Mouse (Mus musculus) cerebellum, adult 2 months (tissue): Measurements from ENCODE around the gene Cdkn2b. TPM values are rescaled to one million over a fixed set of nuclear protein-coding genes. Genes with fewer than 3 reads are reported as not detected.

Experiments
- DNase-seq, 2 experiments: peaks; one replicate each; pipeline ENCODE4 v3.0.0; 2021
- H3K27ac ChIP-seq: fragments of 200-500 bp; 2 replicates; pipeline ENCODE4 v1.5.1; 2012; ENCODE audit warnings: low read length, control low read depth, inconsistent platforms; ENCODE audit not compliant: insufficient read depth
- H3K27me3 ChIP-seq: fragments of 200-500 bp; 2 replicates; pipeline ENCODE4 v1.6.1; 2012; ENCODE audit warnings: inconsistent platforms, mild to moderate bottlenecking, low read length, moderate library complexity; ENCODE audit not compliant: control insufficient read depth, insufficient read depth
- H3K4me1 ChIP-seq: fragments of 200-500 bp; 2 replicates; pipeline ENCODE4 v1.6.1; 2011; ENCODE audit warnings: low read length; ENCODE audit not compliant: control insufficient read depth, insufficient read depth
- H3K4me3 ChIP-seq: fragments of 200-500 bp; replicated peaks from 2 replicates; pipeline ENCODE3; 2011; ENCODE audit warnings: mild to moderate bottlenecking, low read depth, low read length, control low read depth; ENCODE audit not compliant: insufficient read depth
- CTCF ChIP-seq: fragments of 200-500 bp; IDR thresholded peaks from 2 replicates; pipeline ENCODE4 v1.5.1; 2011; ENCODE audit warnings: low read depth, mild to moderate bottlenecking, control low read depth, low read length, moderate library complexity, borderline replicate concordance; ENCODE audit not compliant: insufficient read depth
- POLR2A ChIP-seq: fragments of 200-500 bp; IDR thresholded peaks from 2 replicates; pipeline ENCODE4 v1.6.1; 2011; ENCODE audit warnings: low read length, control low read depth, borderline replicate concordance; ENCODE audit not compliant: insufficient read depth
- WGBS: fragments of 180-500 bp; shearing (Covaris S2); methylation state at CpG from one replicate; pipeline ENCODE4 v1.1.7; 2018; 5-methylcytosine and 5-hydroxymethylcytosine counted together
- polyA plus RNA-seq: library from polyadenylated mRNA; depleted of rRNA; stranded (reverse); fragments of >200 nt; gene quantifications from 2 replicates; pipeline ENCODE4 v1.2.3, GENCODE M21; 2012

Cdkn2b gene
- polyA plus RNA-seq, 1 experiment = 1.4 TPM

- WGBS = 41% methylated on average over 2 of the region's 2 CpGs
- Histone ChIP-seq H3K4me3 (no peak overlapping the region), H3K27me3 (peaks cover 6% of the 10 kb centered on the region; the same call in 1 of the 2 replicates), H3K27ac (no peak overlapping the region), H3K4me1 (no peaks in the 10 kb centered on the region)
- no peak for DNase-seq
- no peak for TF ChIP-seq CTCF
- TF ChIP-seq POLR2A = no peak
Observed at GRCm38 (mm10) chr4:89299721-89300120, 11.1 kb downstream of the Cdkn2b start.

GRCm38 (mm10) chr4:89295441-89296220 is 15.2 kb downstream of the Cdkn2b start:
- 11% methylated on average over 31 of the region's 31 CpGs for whole genome bisulfite sequencing
- TF ChIP-seq POLR2A = no peak
- no peak for TF ChIP-seq CTCF
- DNase-seq = no peak
- H3K27me3 ChIP-seq = peaks cover 6% of the 10 kb centered on the region; the same call in 1 of the 2 replicates
- H3K4me3 ChIP-seq = peak overlapping the region; percentile 54
- H3K27ac ChIP-seq = no peak overlapping the region
- H3K4me1 ChIP-seq = peaks cover 4% of the 10 kb centered on the region; the same call in 1 of the 2 replicates

GRCm38 (mm10) chr4:89294486-89295440 is 16.1 kb downstream of the Cdkn2b start, which contains the start of gene Cdkn2a:
TSS of gene Cdkn2a (minus strand) at chr4:89294653.
- Histone ChIP-seq H3K4me1 (peaks cover 4% of the 10 kb centered on the region; the same call in 1 of the 2 replicates), H3K27ac (no peak within 1 kb of the TSS), H3K27me3 (peaks cover 6% of the 10 kb centered on the region; the same call in 1 of the 2 replicates), H3K4me3 (peak within 1 kb of the TSS; percentile 54)
- TF ChIP-seq CTCF = no peak
- no peak for TF ChIP-seq POLR2A
- peak; percentile 33 to 50 for DNase-seq
- WGBS = under 1% methylated on average over 110 of the region's 117 CpGs

GRCm38 (mm10) chr4:89294091-89294485 is 16.8 kb downstream of the Cdkn2b start:
- Histone ChIP-seq H3K27me3 (peaks cover 7% of the 10 kb centered on the region; the same call in 1 of the 2 replicates), H3K4me1 (peaks cover 4% of the 10 kb centered on the region; the same call in 1 of the 2 replicates), H3K4me3 (peak overlapping the region; percentile 54), H3K27ac (no peak overlapping the region)
- TF ChIP-seq CTCF = no peak
- no peak for TF ChIP-seq POLR2A
- DNase-seq = no peak
- 4% methylated on average over 26 of the region's 26 CpGs for WGBS

GRCm38 (mm10) chr4:89293516-89293915 is 17.3 kb downstream of the Cdkn2b start:
- peaks cover 7% of the 10 kb centered on the region; the same call in 1 of the 2 replicates for H3K27me3 ChIP-seq
- H3K4me3 ChIP-seq = no peak overlapping the region
- H3K4me1 ChIP-seq = peaks cover 4% of the 10 kb centered on the region; the same call in 1 of the 2 replicates
- TF ChIP-seq POLR2A = no peak
- TF ChIP-seq CTCF = no peak
- 47% methylated on average over 7 of the region's 7 CpGs for WGBS
- no peak for DNase-seq
- no peak overlapping the region for H3K27ac ChIP-seq

GRCm38 (mm10) chr4:89289028-89289427 is 21.8 kb downstream of the Cdkn2b start:
- DNase-seq = no peak
- TF ChIP-seq POLR2A (no peak), CTCF (no peak)
- Histone ChIP-seq H3K4me1 (0 out of 2 replicates have a peak, but pooled peaks cover under 1% of the 10 kb centered on the region), H3K27ac (no peak overlapping the region), H3K27me3 (peaks cover 1% of the 10 kb centered on the region; the same call in 1 of the 2 replicates), H3K4me3 (no peak overlapping the region)
- WGBS = 4% methylated on average over 4 of the region's 4 CpGs

GRCm38 (mm10) chr4:89286566-89286965 is 24.3 kb downstream of the Cdkn2b start:
- peaks cover 8% of the 10 kb centered on the region; the same call in 1 of the 2 replicates for H3K27me3 ChIP-seq
- H3K27ac ChIP-seq = no peak overlapping the region
- no peak for TF ChIP-seq POLR2A
- no peak for TF ChIP-seq CTCF
- WGBS = 3% methylated on average over 1 of the region's 1 CpGs
- DNase-seq = no peak
- no peaks in the 10 kb centered on the region for H3K4me1 ChIP-seq
- H3K4me3 ChIP-seq = no peak overlapping the region
